Mouse (Mus musculus) ES-E14 (cell line): ENCODE data around the gene Sipa1l2.

Experiments
- CHD2 ChIP-seq: IDR thresholded peaks from 2 replicates; pipeline ENCODE4 v1.6.1; 2014; ENCODE audit warnings: mild to moderate bottlenecking, low read depth, low read length, inconsistent platforms
- ZC3H11A ChIP-seq: IDR thresholded peaks from 2 replicates; pipeline ENCODE4 v1.6.1; 2012; ENCODE audit warnings: low read depth, mild to moderate bottlenecking, inconsistent platforms, low read length, borderline replicate concordance

DNA sequence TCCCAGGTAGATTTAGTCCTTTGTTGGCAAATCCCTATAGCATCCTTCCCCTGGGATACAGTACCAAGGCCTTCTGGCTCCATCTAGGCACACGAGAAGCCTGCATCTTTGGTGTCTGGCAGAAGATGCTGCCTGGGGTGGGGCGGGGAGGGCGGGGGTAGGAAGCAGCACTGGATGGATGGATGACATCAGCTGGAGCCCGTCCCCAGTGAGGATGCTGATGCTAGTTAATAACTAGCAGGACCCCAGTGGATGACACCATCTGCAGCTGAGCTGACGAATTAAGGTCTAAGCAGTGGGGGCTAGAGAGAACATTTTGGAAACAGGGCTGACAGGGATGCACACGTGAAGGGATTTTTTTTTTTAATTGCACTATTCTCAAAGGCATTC, 179.1 kb downstream of the Sipa1l2 start:
- TF ChIP-seq ZC3H11A (no peak), CHD2 (no peak)
